Mouse (Mus musculus): ENCODE measurements around the gene Ncs1. TPM values are rescaled to one million over a fixed set of nuclear protein-coding genes. Genes with fewer than 3 reads are reported as not detected.

Gene Ncs1
- polyA plus RNA-seq, 1 experiment, result 0.75 TPM

DNA sequence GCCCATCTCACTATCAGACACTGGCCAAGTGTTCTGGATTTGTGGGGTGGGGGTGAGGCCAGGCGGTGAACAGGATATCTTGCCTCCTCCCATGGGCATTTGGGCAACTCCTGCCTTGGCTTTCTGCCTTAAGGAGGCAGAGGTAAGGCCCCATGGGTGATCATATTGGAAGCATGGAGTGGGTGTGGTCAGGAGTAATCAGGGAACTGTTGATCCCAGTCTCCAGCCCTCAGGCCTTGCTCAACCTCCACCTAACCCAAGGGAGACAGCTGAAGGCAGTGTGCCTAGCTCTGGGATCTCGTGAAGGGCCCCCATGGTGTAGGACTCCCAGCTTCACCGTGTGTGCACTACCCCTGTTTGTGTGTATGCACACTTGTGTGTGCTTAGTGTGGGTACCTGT lies 9.2 kb downstream of the Ncs1 start:
- H3K36me3 ChIP-seq (ENCODE audit: control insufficient read depth, insufficient read depth, low read length), result no peaks in the 10 kb centered on the region
- H3K4me1 ChIP-seq (ENCODE audit: control insufficient read depth, insufficient read depth, insufficient read length, low read length), result peaks cover 11% of the 10 kb centered on the region
- TF ChIP-seq CTCF (IDR thresholded peaks at IDR 0.05; ENCODE audit: extremely low read depth, insufficient read length, insufficient replicate concordance, low read depth, low read length) (no peak), POLR2A (IDR thresholded peaks at IDR 0.05; ENCODE audit: low read depth, low read length) (no peak)
- 66% methylated on average over 3 of the region's 3 CpGs for WGBS
- 0 out of 2 replicates have a peak, but pooled peaks cover 2% of the 10 kb centered on the region for H3K27me3 ChIP-seq (ENCODE audit: control insufficient read depth, insufficient read depth, low read length)
- H3K27ac ChIP-seq (ENCODE audit: insufficient read depth, low read depth, low read length), result no peak overlapping the region
- no peak overlapping the region for H3K4me3 ChIP-seq (ENCODE audit: low read depth, low read length)

DNA sequence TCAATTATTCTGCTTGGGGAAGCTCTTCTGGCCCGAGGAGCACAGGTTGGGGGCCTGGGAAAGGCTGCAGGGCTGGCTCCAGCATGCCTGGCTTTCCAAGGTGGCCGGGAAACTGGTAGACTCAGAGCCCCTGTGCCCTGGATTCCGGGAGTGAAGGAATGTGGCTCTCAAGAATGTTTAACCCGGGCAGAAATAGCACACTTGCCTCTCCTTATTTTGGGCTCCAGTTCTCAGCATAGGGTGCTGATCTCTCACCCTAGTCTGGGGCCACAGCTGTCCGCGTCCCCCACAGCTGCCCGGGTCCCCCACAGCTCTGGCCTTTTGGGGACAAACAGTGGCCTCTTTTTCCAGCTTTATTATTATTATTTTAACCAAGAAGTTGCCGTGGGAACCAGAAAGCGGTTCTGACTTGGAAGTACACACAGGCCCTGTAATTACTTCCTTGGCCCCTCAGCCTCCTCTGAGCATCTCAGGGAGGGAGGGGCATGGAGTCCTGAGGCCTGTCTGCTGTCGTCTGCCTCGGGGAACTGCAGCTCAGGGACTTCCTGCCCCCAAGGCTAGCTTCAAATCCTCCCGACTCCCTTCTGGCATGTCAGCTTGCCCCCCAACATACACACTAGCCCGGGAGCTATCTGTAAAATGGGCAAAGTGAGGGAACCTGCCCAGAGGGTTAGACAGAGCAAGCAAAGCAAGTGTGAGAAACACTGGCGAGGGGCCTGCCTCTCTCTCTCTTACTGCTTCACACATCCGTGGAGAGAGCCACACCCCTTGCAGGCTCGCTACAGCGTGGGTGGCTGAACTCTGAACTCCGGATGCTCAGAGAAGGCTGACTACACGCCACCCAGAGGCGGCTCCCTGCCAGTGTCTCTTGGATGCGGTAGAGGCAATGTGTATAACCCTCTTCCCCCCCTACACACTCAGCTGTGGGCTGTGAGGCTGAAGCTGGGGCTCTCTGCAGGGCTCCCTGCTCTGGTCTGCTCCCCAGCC lies 10.6 kb downstream of the Ncs1 start:
- TF ChIP-seq POLR2A (IDR thresholded peaks at IDR 0.05; ENCODE audit: low read depth, low read length), result no peak
- peak; percentile 53; the same call in 1 of the 2 replicates for TF ChIP-seq CTCF (IDR thresholded peaks at IDR 0.05; ENCODE audit: extremely low read depth, insufficient read length, insufficient replicate concordance, low read depth, low read length)
- Histone ChIP-seq H3K4me1 (ENCODE audit: control insufficient read depth, insufficient read depth, insufficient read length, low read length) (peaks cover 11% of the 10 kb centered on the region), H3K27me3 (ENCODE audit: control insufficient read depth, insufficient read depth, low read length) (no peaks in the 10 kb centered on the region), H3K4me3 (ENCODE audit: low read depth, low read length) (no peak overlapping the region), H3K36me3 (ENCODE audit: control insufficient read depth, insufficient read depth, low read length) (no peaks in the 10 kb centered on the region), H3K27ac (ENCODE audit: insufficient read depth, low read depth, low read length) (peak overlapping the region; percentile 27; the same call in 1 of the 2 replicates)
- WGBS, result 28% methylated on average over 21 of the region's 21 CpGs

DNA sequence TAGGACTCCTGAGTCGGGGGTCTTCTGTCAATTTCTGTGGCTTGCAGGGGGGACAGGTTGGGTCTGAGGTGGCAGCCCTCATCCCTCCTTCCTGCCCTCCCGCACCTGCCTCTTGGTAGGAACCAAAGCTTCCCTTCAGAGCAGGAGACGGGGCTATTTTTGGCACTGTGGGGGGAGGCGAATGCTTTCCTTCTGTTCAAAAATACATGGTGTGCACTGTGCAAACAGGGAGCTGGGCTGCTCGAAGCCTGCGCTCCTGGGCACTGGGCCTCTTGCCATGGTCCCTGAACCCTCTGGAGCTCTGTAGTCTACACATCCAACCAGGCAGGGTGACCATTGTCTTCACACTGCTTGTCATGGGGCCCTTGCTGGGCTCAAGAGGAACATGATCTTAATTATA lies 11.5 kb downstream of the Ncs1 start:
- Histone ChIP-seq H3K4me1 (ENCODE audit: control insufficient read depth, insufficient read depth, insufficient read length, low read length) (peaks cover 11% of the 10 kb centered on the region), H3K27me3 (ENCODE audit: control insufficient read depth, insufficient read depth, low read length) (no peaks in the 10 kb centered on the region), H3K4me3 (ENCODE audit: low read depth, low read length) (no peak overlapping the region), H3K36me3 (ENCODE audit: control insufficient read depth, insufficient read depth, low read length) (no peaks in the 10 kb centered on the region), H3K27ac (ENCODE audit: insufficient read depth, low read depth, low read length) (no peak overlapping the region)
- TF ChIP-seq CTCF (IDR thresholded peaks at IDR 0.05; ENCODE audit: extremely low read depth, insufficient read length, insufficient replicate concordance, low read depth, low read length), result no peak
- no peak for TF ChIP-seq POLR2A (IDR thresholded peaks at IDR 0.05; ENCODE audit: low read depth, low read length)
- WGBS, result 71% methylated on average over 6 of the region's 6 CpGs

DNA sequence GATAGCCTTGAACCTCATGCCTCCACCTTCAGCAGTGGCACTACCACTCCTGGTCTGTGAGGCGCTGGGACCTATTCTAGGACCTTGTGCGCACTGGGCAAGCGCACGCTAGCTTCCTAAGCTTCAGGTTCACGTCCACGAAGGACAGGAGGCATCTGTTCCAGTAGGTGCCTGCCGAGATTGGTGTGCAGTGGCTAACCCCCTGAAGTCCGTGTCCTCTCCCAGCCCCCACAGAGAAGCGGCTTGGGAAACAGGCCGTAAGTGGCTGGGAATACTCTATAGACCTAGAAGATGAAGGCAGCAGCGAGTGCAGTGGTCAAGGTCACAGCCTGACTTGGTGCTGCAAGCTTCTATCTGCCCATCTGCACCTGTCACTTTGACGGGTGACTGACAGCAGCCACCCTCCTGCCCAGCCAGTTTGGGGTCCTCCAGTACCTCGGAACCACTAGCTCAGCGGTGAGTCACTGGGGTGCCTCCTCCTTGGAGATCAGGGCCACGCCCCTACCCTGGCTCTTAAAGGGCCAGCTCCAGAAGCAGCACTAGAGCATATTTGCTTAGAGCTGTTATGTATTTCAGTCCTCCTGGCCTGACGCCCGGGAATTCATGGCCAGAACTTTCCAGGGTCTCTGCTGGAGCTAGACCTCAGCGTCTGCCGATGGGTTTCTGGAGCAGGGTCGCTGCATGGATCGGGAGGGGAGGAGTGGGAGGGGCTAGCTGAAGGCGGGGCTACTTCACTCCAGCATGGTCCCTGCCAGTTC lies 13.2 kb downstream of the Ncs1 start:
- 19% methylated on average over 22 of the region's 22 CpGs for WGBS
- TF ChIP-seq POLR2A (IDR thresholded peaks at IDR 0.05; ENCODE audit: low read depth, low read length), result no peak
- no peak for TF ChIP-seq CTCF (IDR thresholded peaks at IDR 0.05; ENCODE audit: extremely low read depth, insufficient read length, insufficient replicate concordance, low read depth, low read length)
- Histone ChIP-seq H3K27me3 (ENCODE audit: control insufficient read depth, insufficient read depth, low read length) (no peaks in the 10 kb centered on the region), H3K36me3 (ENCODE audit: control insufficient read depth, insufficient read depth, low read length) (no peaks in the 10 kb centered on the region), H3K4me1 (ENCODE audit: control insufficient read depth, insufficient read depth, insufficient read length, low read length) (peaks cover 11% of the 10 kb centered on the region), H3K4me3 (ENCODE audit: low read depth, low read length) (peak overlapping the region; percentile 60), H3K27ac (ENCODE audit: insufficient read depth, low read depth, low read length) (no peak overlapping the region)

- Histone ChIP-seq H3K27me3 (ENCODE audit: control insufficient read depth, insufficient read depth, low read length) (no peaks in the 10 kb centered on the region), H3K27ac (ENCODE audit: insufficient read depth, low read depth, low read length) (no peak overlapping the region), H3K4me1 (ENCODE audit: control insufficient read depth, insufficient read depth, insufficient read length, low read length) (peaks cover 11% of the 10 kb centered on the region), H3K36me3 (ENCODE audit: control insufficient read depth, insufficient read depth, low read length) (no peaks in the 10 kb centered on the region), H3K4me3 (ENCODE audit: low read depth, low read length) (peak overlapping the region; percentile 60)
- TF ChIP-seq POLR2A (IDR thresholded peaks at IDR 0.05; ENCODE audit: low read depth, low read length) (no peak), CTCF (IDR thresholded peaks at IDR 0.05; ENCODE audit: extremely low read depth, insufficient read length, insufficient replicate concordance, low read depth, low read length) (no peak)
- 41% methylated on average over 9 of the region's 9 CpGs for WGBS
Observed at GRCm38 (mm10) chr2:31259367-31259920, 13.8 kb downstream of the Ncs1 start.

- Histone ChIP-seq H3K4me3 (ENCODE audit: low read depth, low read length) (no peak overlapping the region), H3K36me3 (ENCODE audit: control insufficient read depth, insufficient read depth, low read length) (no peaks in the 10 kb centered on the region), H3K27me3 (ENCODE audit: control insufficient read depth, insufficient read depth, low read length) (no peaks in the 10 kb centered on the region), H3K4me1 (ENCODE audit: control insufficient read depth, insufficient read depth, insufficient read length, low read length) (peaks cover 11% of the 10 kb centered on the region), H3K27ac (ENCODE audit: insufficient read depth, low read depth, low read length) (no peak overlapping the region)
- no peak for TF ChIP-seq POLR2A (IDR thresholded peaks at IDR 0.05; ENCODE audit: low read depth, low read length)
- no peak for TF ChIP-seq CTCF (IDR thresholded peaks at IDR 0.05; ENCODE audit: extremely low read depth, insufficient read length, insufficient replicate concordance, low read depth, low read length)
- 84% methylated on average over 8 of the region's 8 CpGs for WGBS
Observed at GRCm38 (mm10) chr2:31260549-31260948, 14.9 kb downstream of the Ncs1 start.
